Mouse (Mus musculus): ENCODE results near the gene Pnpla1.

Pnpla1 gene

GRCm38 (mm10) chr17:28883941-28884516 is 25.8 kb downstream of the Pnpla1 start:
- DNase-seq (ENCODE audit: low read depth) = no peak

GRCm38 (mm10) chr17:28885231-28885630 is 27.0 kb downstream of the Pnpla1 start:
- no peak for DNase-seq (ENCODE audit: low read depth)

- no peak for DNase-seq (ENCODE audit: low read depth)
Observed at GRCm38 (mm10) chr17:28886266-28886665, 28.1 kb downstream of the Pnpla1 start.

DNA sequence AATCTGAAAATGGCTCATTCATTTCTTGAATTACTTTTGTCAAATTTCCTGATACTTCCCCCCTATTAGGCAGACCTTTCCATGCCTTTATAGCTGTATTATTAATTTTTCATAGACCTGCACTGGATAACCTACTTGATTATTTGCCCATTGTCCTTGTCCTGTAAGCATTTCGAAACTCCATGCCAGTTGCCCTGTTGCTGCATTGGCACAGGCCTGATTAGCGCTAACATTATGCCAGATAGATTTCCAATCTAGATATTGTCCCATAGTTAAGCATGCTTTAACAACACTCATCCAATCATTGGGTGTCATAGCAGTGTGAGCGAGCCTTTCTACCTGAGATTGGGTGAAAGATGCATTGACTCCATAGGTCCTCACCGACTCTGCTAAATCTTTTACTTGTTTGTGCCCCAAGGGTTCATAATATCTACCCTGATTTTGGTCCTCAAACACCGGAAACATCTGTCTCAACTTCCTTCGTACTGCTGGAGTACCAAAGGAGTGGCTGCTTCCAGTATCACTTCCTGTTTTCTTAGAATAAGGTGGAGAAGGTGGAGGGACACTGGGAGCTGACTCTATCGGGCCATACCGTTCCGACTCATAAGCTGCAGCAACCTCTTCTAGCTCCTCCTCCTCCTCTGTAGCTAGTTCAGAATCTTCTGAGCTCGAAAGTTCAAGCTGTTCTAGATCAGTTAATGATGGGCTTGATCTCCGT is 36.0 kb downstream of the Pnpla1 start:
- DNase-seq (ENCODE audit: low read depth) = peak; percentile 28

GRCm38 (mm10) chr17:28895217-28895875 is 37.1 kb downstream of the Pnpla1 start:
- no peak for DNase-seq (ENCODE audit: low read depth)

- DNase-seq (ENCODE audit: low read depth) = no peak
Observed at GRCm38 (mm10) chr17:28896095-28896780, 38.0 kb downstream of the Pnpla1 start.

- DNase-seq (ENCODE audit: low read depth) = no peak
Observed at GRCm38 (mm10) chr17:28897817-28898216, 39.6 kb downstream of the Pnpla1 start.

GRCm38 (mm10) chr17:28898249-28898648 is 40.0 kb downstream of the Pnpla1 start:
- no peak for DNase-seq (ENCODE audit: low read depth)

GRCm38 (mm10) chr17:28899427-28899826 is 41.2 kb downstream of the Pnpla1 start:
- DNase-seq (ENCODE audit: low read depth) = no peak

DNA sequence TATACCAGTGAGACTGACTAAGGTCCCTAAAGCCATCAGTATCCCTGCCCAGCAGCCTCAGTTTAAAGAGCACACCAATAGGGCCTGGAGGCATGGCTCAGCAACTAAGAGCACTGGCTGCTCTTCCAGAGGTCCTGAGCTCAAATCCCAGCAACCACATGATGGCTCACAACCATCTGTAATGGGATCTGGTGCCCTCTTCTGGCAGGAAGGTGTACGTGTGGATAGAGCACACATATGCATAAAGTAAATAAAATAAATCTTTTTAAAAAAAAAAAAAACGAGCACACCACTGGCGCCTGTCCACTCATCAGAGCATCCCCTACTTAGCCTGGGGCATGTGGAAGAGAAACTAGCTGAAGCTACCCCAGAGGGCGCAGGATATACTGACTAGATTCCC is 43.3 kb downstream of the Pnpla1 start:
- DNase-seq (ENCODE audit: low read depth) = no peak

- peak; percentile 85 for DNase-seq (ENCODE audit: low read depth)
Observed at GRCm38 (mm10) chr17:28904546-28905376, 46.5 kb downstream of the Pnpla1 start.

DNA sequence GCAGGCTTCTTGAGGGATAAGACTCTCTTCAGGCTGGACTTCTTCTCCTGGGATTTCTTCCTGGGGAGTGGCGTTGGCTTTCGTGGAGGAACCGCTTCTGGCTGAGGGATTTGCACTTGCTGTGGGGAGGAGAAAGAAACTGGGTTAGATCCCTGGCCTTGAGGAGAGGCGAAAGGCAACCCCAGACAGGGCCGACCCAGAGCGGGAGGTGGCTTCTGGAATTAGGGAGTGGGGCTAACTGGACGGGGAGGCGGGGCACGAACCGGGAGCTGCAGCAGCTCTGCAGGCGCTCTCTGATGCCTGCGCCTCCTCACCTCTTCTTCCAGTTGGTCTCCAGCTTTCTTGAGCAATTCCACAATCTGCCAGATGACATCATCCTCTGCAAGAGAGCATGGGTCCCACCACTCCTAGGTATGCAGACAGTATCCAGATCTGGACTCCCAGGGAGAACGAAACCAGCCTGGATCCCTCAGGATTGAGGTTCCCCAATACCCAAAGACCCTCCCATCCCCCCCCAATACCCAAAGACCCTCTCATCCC is 47.2 kb downstream of the Pnpla1 start:
- DNase-seq (ENCODE audit: low read depth) = no peak

DNA sequence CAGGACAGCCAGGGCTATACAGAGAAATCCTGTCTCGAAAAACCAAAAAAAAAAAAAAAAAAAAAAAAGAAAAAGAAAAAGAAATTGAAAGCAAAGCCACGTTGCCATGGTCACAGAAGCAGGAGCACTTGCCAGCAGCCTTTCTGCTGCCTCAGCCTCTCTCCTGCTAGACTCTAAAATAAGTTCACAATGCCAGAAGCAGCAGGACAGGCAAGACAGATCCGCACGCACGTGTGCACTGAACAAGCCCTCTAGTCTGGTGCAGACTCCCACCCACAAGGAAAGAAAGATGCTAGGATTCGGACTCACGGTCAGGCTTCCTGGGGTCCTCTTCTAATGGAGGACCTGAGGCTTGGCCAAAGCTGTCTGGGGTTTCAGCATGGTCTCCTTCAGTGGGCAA is 49.7 kb downstream of the Pnpla1 start:
- peak; percentile 61 for DNase-seq (ENCODE audit: low read depth)

DNA sequence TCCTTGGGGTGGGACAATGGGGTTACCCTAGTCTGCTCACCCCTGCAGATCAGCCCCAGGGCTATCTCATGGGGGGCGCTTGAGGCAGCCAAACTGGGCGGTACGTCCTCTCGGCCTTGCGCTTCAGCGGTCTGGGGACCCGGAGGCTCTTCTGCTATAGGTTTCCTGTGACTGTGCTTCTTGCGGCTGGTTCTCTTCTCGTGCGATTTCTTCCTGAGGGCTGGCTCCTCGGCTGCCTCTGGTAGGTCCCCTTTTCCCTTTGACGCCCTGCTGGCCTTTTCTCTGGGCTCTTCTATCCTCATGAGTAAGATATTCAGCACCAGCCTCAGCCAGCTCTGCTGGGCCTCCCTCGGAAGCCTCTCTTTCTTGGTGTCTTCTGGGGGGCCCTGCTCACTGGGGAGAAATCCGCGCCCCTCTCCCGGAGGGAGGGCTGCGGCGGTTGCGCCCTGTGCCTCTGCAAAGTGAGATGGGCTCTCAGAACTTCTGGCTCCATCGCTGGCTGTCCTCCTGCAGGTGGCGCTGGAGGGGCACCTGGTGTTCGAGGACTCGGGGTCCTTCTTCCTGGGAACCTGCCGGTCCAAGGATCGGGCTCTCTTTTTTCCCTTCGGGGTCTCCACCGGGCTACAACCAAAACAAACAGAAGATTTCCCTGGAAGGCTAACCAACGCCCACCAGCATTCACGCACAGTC is 51.2 kb downstream of the Pnpla1 start:
- peak; percentile 71 for DNase-seq (ENCODE audit: low read depth)

GRCm38 (mm10) chr17:28910139-28910538 is 51.9 kb downstream of the Pnpla1 start:
- peak; percentile 43 for DNase-seq (ENCODE audit: low read depth)

- no peak for DNase-seq (ENCODE audit: low read depth)
Observed at GRCm38 (mm10) chr17:28913200-28913599, 55.0 kb downstream of the Pnpla1 start.

- DNase-seq (ENCODE audit: low read depth) = no peak
Observed at GRCm38 (mm10) chr17:28913940-28914339, 55.7 kb downstream of the Pnpla1 start.

GRCm38 (mm10) chr17:28915060-28915628 is 56.9 kb downstream of the Pnpla1 start, which contains the start of gene 4930539E08Rik:
TSS of gene 4930539E08Rik (minus strand) at chr17:28915324.
- no peak for DNase-seq (ENCODE audit: low read depth)

DNA sequence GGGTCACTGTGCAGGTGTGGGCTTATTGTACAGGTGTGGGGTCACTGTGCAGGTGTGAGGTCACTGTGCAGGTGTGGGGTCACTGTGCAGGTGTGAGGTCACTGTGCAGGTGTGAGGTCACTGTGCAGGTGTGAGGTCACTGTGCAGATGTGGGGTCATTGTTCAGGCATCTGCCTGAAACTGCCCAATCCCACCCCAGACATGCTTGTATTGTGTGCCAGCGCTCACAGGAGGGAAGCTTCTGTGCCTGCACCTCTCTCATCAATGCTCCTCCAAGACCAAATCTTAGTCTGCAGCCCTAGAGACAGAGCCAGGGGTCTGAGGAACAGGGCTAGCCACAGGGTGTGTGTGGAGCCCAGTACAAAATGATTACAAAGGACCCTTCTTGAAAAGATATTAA is 58.3 kb downstream of the Pnpla1 start:
- DNase-seq (ENCODE audit: low read depth) = no peak

DNA sequence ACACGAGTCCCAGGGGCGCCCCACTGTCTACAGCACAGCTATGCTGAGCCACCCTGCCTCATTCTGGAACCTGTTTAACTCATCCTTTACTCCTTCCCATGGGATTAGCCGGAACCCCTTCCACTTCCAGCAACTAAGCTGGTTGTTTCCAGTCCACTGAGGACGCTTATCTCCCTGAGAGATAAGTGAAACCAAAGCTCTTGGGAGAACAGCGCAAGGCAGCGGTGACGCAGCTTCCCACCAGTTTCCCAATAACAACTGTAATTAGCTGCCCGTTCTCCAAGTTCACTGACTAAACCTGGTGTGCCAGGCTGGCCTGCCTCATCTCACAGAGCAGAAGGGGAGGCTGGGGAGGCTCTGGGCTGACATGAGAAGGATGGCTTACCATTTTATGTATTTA is 62.9 kb downstream of the Pnpla1 start:
- DNase-seq (ENCODE audit: low read depth) = no peak

DNA sequence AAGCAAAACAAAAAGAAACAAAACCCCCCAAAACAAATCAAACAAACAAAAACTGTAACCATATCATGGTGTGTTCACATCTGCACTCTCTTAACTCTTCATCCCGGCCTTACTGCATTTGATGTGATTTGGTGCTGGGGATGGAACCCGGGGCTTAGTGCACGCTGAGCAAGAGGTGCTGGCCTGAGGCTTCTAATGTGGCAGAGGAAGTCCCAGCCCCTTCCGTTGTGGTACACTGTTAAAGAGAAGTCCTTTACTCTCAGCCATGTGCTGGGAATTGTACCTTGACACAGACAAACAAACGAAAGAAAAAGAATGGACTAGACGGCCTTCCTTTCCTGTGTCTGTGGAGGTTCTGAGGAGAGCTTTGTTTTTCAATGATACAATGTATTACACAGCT is 63.9 kb downstream of the Pnpla1 start:
- DNase-seq (ENCODE audit: low read depth) = no peak

Measured in naive thymus-derived CD4-positive, alpha-beta T cell, adult 2 months (primary cell).